In the genomic region with DNA sequence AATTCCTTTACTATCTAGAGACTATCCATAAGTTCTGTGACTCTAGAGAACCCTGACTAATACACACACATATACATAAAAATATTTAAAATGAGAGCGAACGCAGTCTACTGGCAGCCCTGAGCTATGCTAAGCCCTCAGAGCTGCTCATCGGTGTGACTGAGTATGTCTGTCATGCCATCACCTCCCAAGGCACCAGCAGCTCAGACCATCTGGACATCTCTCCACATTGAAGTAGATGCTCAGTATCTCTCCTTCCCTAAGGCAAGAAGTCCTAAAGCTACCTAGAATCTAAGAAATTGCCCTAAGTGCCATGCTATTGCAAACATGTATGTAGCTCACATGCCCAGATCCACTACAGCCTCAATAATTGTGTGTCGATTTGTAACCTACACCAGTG, we compare ENCODE assay signal across 13 mouse cellular contexts.
A peak's percentile ranks its signal among the peaks of the same experiment; 100 is the strongest.
DNase-seq lines count a peak whose midpoint lies in the region.
"Had no signal": no experiment of that assay in that cellular context is flagged by ENCODE, and none has a peak within 500 bp of the region (broad histone marks: within the 10 kb centered on the region; RNA-seq: fewer than 3 reads in every experiment).

No protein-coding gene starts in this region.

- peak; percentile 59 for DNase-seq in cerebellum, adult 11-12 months
- no peak for DNase-seq in cerebellum, postnatal 10 days
- DNase-seq in cerebellum, adult 9-10 months: peak; percentile 71
- no peak for DNase-seq in cerebellum, adult 11 months
- peak; percentile 30 for DNase-seq in heart, adult 11 months
- DNase-seq in heart, postnatal 25 days (ENCODE audit: low spot score): no peak
- DNase-seq in cerebellum, postnatal 36 days: peak; percentile 46
- no peak for DNase-seq in gastrocnemius, adult 8-10 months (ENCODE audit: low spot score in 2 of 2)
- DNase-seq: adrenal gland, adult 2 months; adrenal gland, postnatal 10 days; adrenal gland, postnatal 25 days; embryo, embryonic 11 days; gastrocnemius, postnatal 10 days had no signal

- intact Hi-C loops in heart, postnatal 25 days (cut with DNase I): no loop called here

Comparison
In these comparisons a context has a peak if more than half of its experiments do, and no peak if none do; other contexts are left out.
1. DNase-seq: peak in cerebellum, adult 11-12 months (single experiment), cerebellum, adult 9-10 months (single experiment), heart, adult 11 months (single experiment) and cerebellum, postnatal 36 days (2 of 2); none in cerebellum, postnatal 10 days (0 of 2), cerebellum, adult 11 months (single experiment), heart, postnatal 25 days (single experiment) and gastrocnemius, adult 8-10 months (0 of 2).